Mouse (Mus musculus): ENCODE measurements around the gene Cep170b.

DNA sequence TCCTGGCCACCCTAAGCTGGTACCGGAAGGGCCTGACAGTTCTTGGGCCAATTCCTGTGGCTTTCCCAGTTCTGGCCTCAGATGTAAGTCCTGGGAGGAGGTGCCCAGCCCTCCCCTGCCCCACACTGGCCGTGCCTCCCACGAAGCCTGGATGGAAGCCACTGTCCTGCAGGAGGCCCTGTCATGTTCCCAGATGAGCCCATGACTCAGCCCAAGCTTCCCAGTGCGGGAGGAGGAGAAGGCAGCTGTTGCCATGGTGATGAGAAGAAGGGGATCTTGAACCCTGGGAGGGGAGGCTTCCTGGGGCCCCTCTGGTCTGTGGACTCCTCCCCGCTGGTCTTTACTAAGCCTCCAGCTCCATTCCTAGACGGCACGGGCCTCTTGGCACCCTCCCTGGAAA, 36.9 kb upstream of the Cep170b start:
- no peak for TF ChIP-seq CTCF (IDR thresholded peaks at IDR 0.05; ENCODE audit: control insufficient read depth, insufficient read depth, insufficient replicate concordance, low read depth, low read length)
- TF ChIP-seq POLR2A (IDR thresholded peaks at IDR 0.05; ENCODE audit: control insufficient read depth, low read depth, low read length) = no peak

Data from testis, adult 2 months (tissue).